Mouse (Mus musculus) bone marrow, adult 2 months (tissue): Measurements from ENCODE around the gene Gpr176. TPM values are rescaled to one million over a fixed set of nuclear protein-coding genes. Genes with fewer than 3 reads are reported as not detected.

ENCODE experiments used
- H3K27ac ChIP-seq: fragments of 200-500 bp; 2 replicates; pipeline ENCODE4 v1.5.1; 2012; ENCODE audit warnings: low read depth, mild to moderate bottlenecking, control low read depth, inconsistent platforms, low read length; ENCODE audit not compliant: control insufficient read depth, poor library complexity, insufficient read depth
- H3K4me1 ChIP-seq: fragments of 200-500 bp; 2 replicates; pipeline ENCODE4 v1.6.1; 2011; ENCODE audit warnings: low read length; ENCODE audit not compliant: control insufficient read depth, insufficient read depth
- H3K4me3 ChIP-seq: fragments of 200-500 bp; replicated peaks from 2 replicates; pipeline ENCODE3; 2011; ENCODE audit warnings: mild to moderate bottlenecking, low read depth, low read length, control low read depth; ENCODE audit not compliant: control insufficient read depth
- CTCF ChIP-seq: fragments of 200-500 bp; IDR thresholded peaks from 2 replicates; pipeline ENCODE4 v1.5.1; 2011; ENCODE audit warnings: low read length, control low read depth; ENCODE audit not compliant: control insufficient read depth, insufficient read depth
- POLR2A ChIP-seq: fragments of 200-500 bp; IDR thresholded peaks from 2 replicates; pipeline ENCODE4 v1.6.1; 2011; ENCODE audit warnings: low read depth, mild to moderate bottlenecking, control low read depth, low read length, borderline replicate concordance; ENCODE audit not compliant: control insufficient read depth
- WGBS: fragments of 180-500 bp; shearing (Covaris S2); methylation state at CpG from one replicate; pipeline ENCODE4 v1.1.7; 2018; 5-methylcytosine and 5-hydroxymethylcytosine counted together
- polyA plus RNA-seq: library from polyadenylated mRNA; stranded (reverse); fragments of >200 nt; gene quantifications from 2 replicates; pipeline ENCODE4 v1.2.4, GENCODE M21; 2011; ENCODE audit warnings: low replicate concordance; ENCODE audit not compliant: missing spikeins, insufficient read depth, insufficient read length

The Gpr176 gene
- polyA plus RNA-seq, 1 experiment: not detected

DNA sequence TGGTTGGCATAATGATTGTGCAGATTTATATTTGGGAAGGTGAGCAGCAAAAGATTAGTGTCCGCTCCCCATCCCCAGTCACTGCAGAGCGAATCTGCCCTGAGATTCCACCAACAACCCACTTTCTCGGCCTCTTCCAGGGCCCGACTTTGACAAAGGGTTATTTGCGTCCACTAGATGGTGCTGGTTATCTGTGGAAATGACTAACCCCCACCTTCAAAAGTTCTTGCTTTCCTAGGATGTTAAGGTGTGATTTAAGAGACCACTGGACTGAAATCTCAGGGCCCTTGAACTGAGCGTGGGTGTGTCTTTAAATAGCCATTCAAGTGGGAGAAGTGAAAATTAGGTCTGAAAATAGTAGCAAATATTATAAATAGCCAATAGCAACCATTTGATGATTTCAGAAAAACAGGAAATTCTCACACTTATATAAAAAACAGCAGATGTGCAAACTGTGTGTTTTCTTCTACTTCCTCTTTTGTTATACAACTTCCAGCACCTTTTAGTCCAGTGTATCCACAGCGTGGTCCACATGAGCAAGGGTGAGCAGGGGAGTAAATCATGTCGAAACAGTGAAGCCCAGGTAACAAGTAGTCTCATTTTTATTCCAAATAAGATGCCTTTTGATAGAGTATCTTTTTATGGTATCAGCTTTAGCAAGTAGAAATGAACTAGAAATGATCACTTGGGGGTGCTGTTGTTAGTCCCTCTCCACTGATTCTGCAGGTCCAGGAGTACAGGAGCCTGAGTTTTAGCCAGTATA is 109.9 kb downstream of the Gpr176 start:
- Histone ChIP-seq H3K4me3 (no peak overlapping the region), H3K4me1 (peaks cover 4% of the 10 kb centered on the region; the same call in 1 of the 2 replicates), H3K27ac (peak overlapping the region; percentile 70; the same call in 1 of the 2 replicates)
- 8% methylated on average over 8 of the region's 8 CpGs for WGBS
- TF ChIP-seq CTCF (peak; percentile 22; the same call in 1 of the 2 replicates), POLR2A (no peak)

DNA sequence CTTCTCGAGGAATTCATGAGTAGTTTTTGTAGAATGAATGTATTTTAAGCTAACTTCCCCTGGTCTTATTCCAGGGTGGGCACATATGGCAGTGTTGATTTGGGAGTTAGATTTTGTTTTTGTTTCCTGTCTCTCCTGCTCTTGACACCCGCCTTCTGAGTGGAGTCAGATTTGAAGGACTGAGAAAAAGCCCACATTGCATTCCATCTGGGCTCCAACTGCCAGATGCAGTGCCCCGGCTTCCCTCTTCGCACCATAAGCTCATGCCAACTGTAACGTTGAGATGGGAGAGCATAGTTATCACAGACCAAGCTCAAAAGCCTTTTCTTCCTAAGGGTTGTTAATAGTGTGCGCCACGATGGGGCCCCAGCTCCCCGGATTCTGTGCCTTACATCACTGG is 110.5 kb downstream of the Gpr176 start:
- TF ChIP-seq CTCF: no peak
- no peak for TF ChIP-seq POLR2A
- peak overlapping the region; percentile 48; the same call in 1 of the 2 replicates for H3K27ac ChIP-seq
- 42% methylated on average over 8 of the region's 8 CpGs for WGBS
- no peak overlapping the region for H3K4me3 ChIP-seq
- peaks cover 4% of the 10 kb centered on the region; the same call in 1 of the 2 replicates for H3K4me1 ChIP-seq

DNA sequence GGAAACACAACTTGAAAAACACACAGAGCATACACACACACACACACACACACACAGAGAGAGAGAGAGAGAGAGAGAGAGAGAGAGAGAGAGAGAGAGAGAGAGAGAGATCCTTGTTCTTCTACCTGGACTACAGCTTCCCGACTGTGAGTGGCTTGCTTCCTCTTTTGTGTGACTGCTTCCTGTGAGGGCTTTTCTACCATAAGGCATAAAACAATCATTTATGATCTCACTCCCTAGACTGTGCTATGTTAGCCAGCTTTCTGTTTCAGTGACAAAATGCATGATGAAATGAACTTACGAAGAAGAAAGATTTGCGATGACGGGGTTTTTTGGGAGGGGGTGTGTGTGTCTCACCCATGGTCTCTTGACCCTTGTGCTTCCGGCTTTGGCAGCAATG is 113.5 kb downstream of the Gpr176 start:
- peaks cover 4% of the 10 kb centered on the region for H3K4me1 ChIP-seq
- no peak overlapping the region for H3K27ac ChIP-seq
- H3K4me3 ChIP-seq: no peak overlapping the region
- WGBS: 34% methylated on average over 5 of the region's 5 CpGs
- TF ChIP-seq CTCF (no peak), POLR2A (no peak)

DNA sequence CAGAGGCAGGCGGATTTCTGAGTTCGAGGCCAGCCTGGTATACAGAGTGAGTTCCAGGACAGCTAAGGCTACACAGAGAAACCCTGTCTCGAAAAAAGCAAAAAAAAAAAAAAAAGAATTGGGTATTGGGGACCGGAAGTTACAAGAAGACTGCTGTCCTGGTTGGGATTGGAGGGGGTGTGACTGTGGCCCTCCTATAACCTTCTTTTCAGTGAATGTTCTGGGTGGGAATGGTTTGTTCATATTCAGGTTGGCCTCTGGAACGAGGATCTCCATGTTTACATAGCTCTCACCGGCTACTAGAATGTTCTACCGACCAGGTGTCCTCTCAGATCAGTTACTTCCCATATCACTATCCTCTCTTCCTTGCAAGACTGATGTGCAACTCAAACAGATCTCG is 116.1 kb downstream of the Gpr176 start:
- WGBS: 45% methylated on average over 8 of the region's 8 CpGs
- Histone ChIP-seq H3K4me3 (no peak overlapping the region), H3K27ac (no peak overlapping the region), H3K4me1 (peaks cover 2% of the 10 kb centered on the region)
- no peak for TF ChIP-seq POLR2A
- TF ChIP-seq CTCF: no peak

DNA sequence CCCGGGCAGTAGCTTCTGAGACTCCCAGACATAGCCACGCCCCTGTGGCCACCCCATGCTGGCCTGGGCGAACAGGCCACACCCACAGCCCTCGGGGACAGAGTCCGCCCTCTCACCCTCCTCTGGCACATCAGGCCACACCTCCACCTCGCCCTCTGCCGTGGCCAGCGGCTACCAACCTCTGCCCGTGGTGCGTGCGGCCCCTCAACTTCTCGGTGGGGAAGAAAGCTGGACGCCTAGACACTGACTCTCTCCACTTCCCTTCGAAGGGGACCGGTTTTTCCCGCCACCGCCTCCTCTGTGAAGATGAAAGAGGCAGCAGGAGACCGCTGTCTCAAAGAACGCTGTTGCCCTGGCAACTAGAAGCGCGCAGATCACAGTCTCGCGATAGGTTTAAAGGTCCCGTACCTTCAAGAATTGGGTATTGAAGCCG is 116.6 kb downstream of the Gpr176 start, which contains the start of gene Fsip1:
Gene Fsip1, minus strand, starts transcription at position 346 of the 433 bp plus-strand sequence.
- Histone ChIP-seq H3K4me1 (peaks cover 2% of the 10 kb centered on the region), H3K4me3 (peak within 1 kb of the TSS; percentile 71), H3K27ac (no peak within 1 kb of the TSS)
- 4% methylated on average over 25 of the region's 25 CpGs for WGBS
- TF ChIP-seq POLR2A (no peak), CTCF (no peak)

DNA sequence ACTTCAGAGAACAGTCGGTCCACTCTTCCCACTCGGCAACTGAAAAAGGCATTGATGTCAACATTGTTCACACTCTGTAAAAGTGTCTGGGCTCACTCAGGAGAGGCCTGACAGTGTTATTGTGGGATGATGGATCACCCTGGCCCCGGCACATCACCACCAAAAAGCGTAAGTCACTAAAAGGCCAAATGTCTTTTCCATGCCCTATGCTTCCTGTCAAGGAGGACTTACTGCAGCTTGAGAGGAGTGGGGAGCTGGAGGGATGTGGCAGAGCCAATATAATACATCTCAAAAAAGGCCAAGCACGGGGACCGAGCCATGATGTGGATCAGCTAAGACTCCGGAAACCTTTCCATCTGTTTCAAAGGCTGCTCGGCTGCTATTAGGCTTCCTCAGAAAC is 118.7 kb downstream of the Gpr176 start:
- TF ChIP-seq POLR2A: no peak
- TF ChIP-seq CTCF: no peak
- 85% methylated on average over 8 of the region's 8 CpGs for WGBS
- no peak overlapping the region for H3K4me3 ChIP-seq
- no peaks in the 10 kb centered on the region; the same call in none of the 2 replicates for H3K4me1 ChIP-seq
- H3K27ac ChIP-seq: no peak overlapping the region

DNA sequence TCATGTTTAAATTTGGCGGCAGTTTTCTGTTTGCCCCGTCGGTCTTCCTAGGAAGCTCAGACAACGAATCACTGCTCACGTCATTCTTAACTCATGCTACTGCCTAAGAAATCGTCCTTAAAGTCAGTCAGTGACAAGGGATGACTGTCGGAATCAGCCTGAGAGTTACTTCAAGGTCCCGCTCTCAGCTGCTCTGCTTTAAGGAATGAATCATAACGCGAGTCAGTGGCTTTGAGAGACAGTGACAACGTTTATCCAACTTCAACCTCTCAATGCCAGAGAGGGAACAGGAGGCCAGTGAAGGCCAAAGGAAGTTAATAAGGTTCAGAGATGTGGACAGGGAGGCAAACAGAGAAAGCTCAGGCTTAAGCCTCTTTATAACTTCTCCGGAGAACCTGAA is 124.3 kb downstream of the Gpr176 start:
- 80% methylated on average over 12 of the region's 12 CpGs for WGBS
- no peaks in the 10 kb centered on the region for H3K4me1 ChIP-seq
- H3K27ac ChIP-seq: no peak overlapping the region
- no peak overlapping the region for H3K4me3 ChIP-seq
- no peak for TF ChIP-seq CTCF
- no peak for TF ChIP-seq POLR2A

DNA sequence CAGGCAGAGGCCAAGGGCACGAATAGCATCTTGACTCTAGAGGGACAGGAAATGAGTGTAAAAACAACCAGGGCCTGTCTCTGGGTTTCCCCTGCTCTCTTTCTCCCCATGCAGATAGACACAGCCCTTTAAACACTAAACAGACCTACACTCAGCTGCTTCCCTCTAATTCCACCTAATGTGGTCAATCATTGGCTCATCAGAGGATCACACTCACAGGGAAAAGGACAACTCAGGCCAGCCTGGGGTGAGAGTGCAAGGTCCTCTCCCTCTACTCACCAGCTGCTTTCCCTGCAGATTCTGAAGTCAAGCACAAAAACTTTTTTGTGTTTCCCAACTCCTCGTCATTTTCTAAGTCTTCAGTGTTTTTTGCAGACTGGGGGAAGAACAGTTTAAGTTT is 125.2 kb downstream of the Gpr176 start:
- Histone ChIP-seq H3K27ac (no peak overlapping the region), H3K4me3 (no peak overlapping the region), H3K4me1 (no peaks in the 10 kb centered on the region)
- WGBS: 47% methylated on average over 2 of the region's 2 CpGs
- no peak for TF ChIP-seq CTCF
- no peak for TF ChIP-seq POLR2A
